Mouse (Mus musculus) C2C12 (cell line): ENCODE measurements around the gene Heg1.

Experiments used
- CEBPB ChIP-seq: IDR thresholded peaks from one replicate; pipeline ENCODE4 v1.6.1; 2011; ENCODE audit warnings: low read depth, mild to moderate bottlenecking, control low read depth, moderate library complexity
- CTCF ChIP-seq: IDR thresholded peaks from one replicate; pipeline ENCODE4 v1.5.1; 2011; ENCODE audit not compliant: control insufficient read depth, insufficient read depth, insufficient read length
- FOSL1 ChIP-seq: IDR thresholded peaks from one replicate; pipeline ENCODE4 v1.8.0; 2011; ENCODE audit warnings: mild to moderate bottlenecking, low read length; ENCODE audit not compliant: poor library complexity, insufficient read depth, severe bottlenecking
- MAX ChIP-seq: IDR thresholded peaks from one replicate; pipeline ENCODE4 v1.6.1; 2011; ENCODE audit warnings: mild to moderate bottlenecking, control low read depth
- USF1 ChIP-seq: IDR thresholded peaks from one replicate; pipeline ENCODE4 v1.6.1; 2011; ENCODE audit warnings: low read depth, mild to moderate bottlenecking, control low read depth, moderate library complexity

GRCm38 (mm10) chr16:33708031-33708430, 23.9 kb downstream of the Heg1 start:
- TF ChIP-seq FOSL1 (no peak), MAX (no peak), USF1 (no peak), CTCF (no peak), CEBPB (no peak)
